Mouse (Mus musculus) kidney, postnatal 4 days (tissue): ENCODE data around the gene Spsb3.

Source experiments
- DNase-seq, 2 experiments: peaks; one replicate each; pipeline ENCODE4 v3.0.0; 2021; ENCODE audit warnings: mixed read lengths in 2 of 2

The Spsb3 gene

GRCm38 (mm10) chr17:24874989-24875388, 11.5 kb upstream of the Spsb3 start:
- DNase-seq, result no peak

GRCm38 (mm10) chr17:24877336-24878116, 8.9 kb upstream of the Spsb3 start:
- peak in 1 of 2 experiments; percentile 62 for DNase-seq

- peak; percentile 66 to 78 for DNase-seq
Measured at GRCm38 (mm10) chr17:24878117-24878397, 8.4 kb upstream of the Spsb3 start.

- no peak for DNase-seq
Measured at GRCm38 (mm10) chr17:24878531-24878930, 7.9 kb upstream of the Spsb3 start.

- peak; percentile 72 to 75 for DNase-seq
Measured at GRCm38 (mm10) chr17:24881738-24882440, 4.6 kb upstream of the Spsb3 start.

- DNase-seq, result no peak
Measured at GRCm38 (mm10) chr17:24884391-24884790, 2.1 kb upstream of the Spsb3 start.

- no peak for DNase-seq
Measured at GRCm38 (mm10) chr17:24885356-24886133, 898 bp upstream of the Spsb3 start.

- DNase-seq, result no peak
Measured at GRCm38 (mm10) chr17:24886932-24887271, 459 bp downstream of the Spsb3 start.

- no peak for DNase-seq
Measured at GRCm38 (mm10) chr17:24887291-24888080, 1.0 kb downstream of the Spsb3 start.

- DNase-seq, result no peak
Measured at GRCm38 (mm10) chr17:24888862-24889261, 2.4 kb downstream of the Spsb3 start.

- DNase-seq, result no peak
Measured at GRCm38 (mm10) chr17:24890151-24891092, 4.0 kb downstream of the Spsb3 start.

GRCm38 (mm10) chr17:24891321-24891720, 4.9 kb downstream of the Spsb3 start:
- no peak for DNase-seq

- no peak for DNase-seq
Measured at GRCm38 (mm10) chr17:24892785-24893184, 6.3 kb downstream of the Spsb3 start.

- DNase-seq, result no peak
Measured at GRCm38 (mm10) chr17:24893276-24893675, 6.8 kb downstream of the Spsb3 start.

GRCm38 (mm10) chr17:24894061-24894994, 7.9 kb downstream of the Spsb3 start:
- no peak for DNase-seq

- DNase-seq, result peak; percentile 89 to 92
Measured at GRCm38 (mm10) chr17:24894995-24895547, 8.6 kb downstream of the Spsb3 start, which contains the start of the genes Eme2 and Mrps34. TSS of gene Eme2 (minus strand) at chr17:24895087. TSS of gene Mrps34 (plus strand) at chr17:24895116.

GRCm38 (mm10) chr17:24895571-24896240, 9.3 kb downstream of the Spsb3 start:
- DNase-seq, result no peak

- peak; percentile 89 to 92 for DNase-seq
Measured at GRCm38 (mm10) chr17:24896241-24896992, 10.0 kb downstream of the Spsb3 start, which contains the start of gene Nme3. TSS of gene Nme3 (plus strand) at chr17:24896500.

GRCm38 (mm10) chr17:24896993-24897269, 10.5 kb downstream of the Spsb3 start:
- no peak for DNase-seq
